22 mouse cellular contexts compared by ENCODE assay signal in genomic region chr6:25085871-25086270, GRCm38 (mm10).
"Had no signal": no experiment of that assay in that cellular context is flagged by ENCODE, and none has a peak within 500 bp of the region (broad histone marks: within the 10 kb centered on the region; RNA-seq: fewer than 3 reads in every experiment).

No protein-coding gene starts in this region.

- H3K27me3 ChIP-seq: lung, embryonic 15.5 days; megakaryocyte, embryonic 14.5 days; midbrain, embryonic 13.5 days; neural tube, embryonic 13.5 days; neural tube, embryonic 15.5 days had no signal

- H3K4me1 ChIP-seq: lung, embryonic 15.5 days; megakaryocyte, embryonic 14.5 days; midbrain, embryonic 13.5 days; neural tube, embryonic 13.5 days; neural tube, embryonic 15.5 days had no signal

- H3K27ac ChIP-seq: lung, embryonic 15.5 days; macrophage; midbrain, embryonic 13.5 days; neural tube, embryonic 13.5 days; neural tube, embryonic 15.5 days had no signal

- H3K4me2 ChIP-seq: lung, embryonic 15.5 days; midbrain, embryonic 11.5 days; midbrain, embryonic 13.5 days; neural tube, embryonic 13.5 days; neural tube, embryonic 15.5 days had no signal

- DNase-seq: liver, postnatal 0 days; lung, adult 2 months; lung, postnatal 14 days; lung, postnatal 36 days; retina, postnatal 1 day; right cerebral cortex, adult 18-20 months; right cerebral cortex, postnatal 25 days; right cerebral cortex, postnatal 4 days; spleen, adult 18-20 months; thymus, adult 18-20 months; thymus, postnatal 14 days; thymus, postnatal 36 days had no signal

- H3K9me3 ChIP-seq: lung, embryonic 15.5 days; midbrain, embryonic 13.5 days; neural tube, embryonic 13.5 days; neural tube, embryonic 15.5 days had no signal

- H3K4me3 ChIP-seq: lung, embryonic 15.5 days; megakaryocyte, embryonic 14.5 days; midbrain, embryonic 13.5 days; myocyte; neural tube, embryonic 13.5 days; neural tube, embryonic 15.5 days had no signal

- H3K36me3 ChIP-seq: lung, embryonic 15.5 days; midbrain, embryonic 13.5 days; neural tube, embryonic 13.5 days; neural tube, embryonic 15.5 days had no signal

- ATAC-seq: lung, postnatal 0 days; midbrain, embryonic 13.5 days; midbrain, embryonic 16.5 days had no signal

- H3K9ac ChIP-seq: liver, postnatal 0 days; lung, embryonic 15.5 days; midbrain, embryonic 13.5 days; neural tube, embryonic 13.5 days; neural tube, embryonic 15.5 days had no signal
